Mouse (Mus musculus) stomach, postnatal 0 days (tissue): ENCODE results near the gene Arrb1. TPM values are rescaled to one million over a fixed set of nuclear protein-coding genes. Genes with fewer than 3 reads are reported as not detected.
A peak's percentile ranks its signal among the peaks of the same experiment; 100 is the strongest.

Source experiments
- ATAC-seq: fragments of 200-750 bp; cut with Nextera tagmentation; 2 replicates; pipeline ENCODE4 v1.8.0; 2017; ENCODE audit not compliant: low FRiP score, low TSS enrichment
- DNase-seq: peaks from one replicate; pipeline ENCODE4 v3.0.0-alpha.2; 2016; ENCODE audit warnings: low spot score
- H3K27ac ChIP-seq: fragments of 300-500 bp; sonication (generic); replicated peaks from 2 replicates; pipeline ENCODE4 v1.5.1; 2014; ENCODE audit warnings: mild to moderate bottlenecking, control low read depth
- H3K27me3 ChIP-seq: fragments of 300-500 bp; sonication (generic); 2 replicates; pipeline ENCODE4 v1.6.1; 2014; ENCODE audit warnings: low read length; ENCODE audit not compliant: control insufficient read depth, insufficient read depth
- H3K36me3 ChIP-seq: fragments of 300-500 bp; sonication (generic); 2 replicates; pipeline ENCODE4 v1.6.1; 2014; ENCODE audit warnings: low read length, mixed read lengths; ENCODE audit not compliant: control insufficient read depth, insufficient read depth
- H3K4me1 ChIP-seq: fragments of 300-500 bp; sonication (generic); replicated peaks from 2 replicates; pipeline ENCODE4 v1.6.1; 2014; ENCODE audit warnings: antibody characterized with exemption; ENCODE audit not compliant: control insufficient read depth, insufficient read depth
- H3K4me2 ChIP-seq: fragments of 300-500 bp; sonication (generic); replicated peaks from 2 replicates; pipeline ENCODE4 v1.6.1; 2014; ENCODE audit warnings: low read depth, mild to moderate bottlenecking, control low read depth, moderate library complexity
- H3K4me3 ChIP-seq: fragments of 300-500 bp; sonication (generic); 2 replicates; pipeline ENCODE4 v1.5.1; 2014; ENCODE audit warnings: low read depth, low read length, control low read depth
- H3K9ac ChIP-seq: fragments of 300-500 bp; sonication (generic); 2 replicates; pipeline ENCODE4 v1.6.1; 2014; ENCODE audit warnings: mild to moderate bottlenecking, low read length, control low read depth, mixed read lengths
- H3K9me3 ChIP-seq: fragments of 300-500 bp; sonication (generic); 2 replicates; pipeline ENCODE4 v1.6.1; 2016; ENCODE audit warnings: low read length; ENCODE audit not compliant: control insufficient read depth
- CTCF ChIP-seq: IDR thresholded peaks from 2 replicates; pipeline ENCODE4 v1.5.1; 2016; ENCODE audit warnings: antibody characterized with exemption, low read depth, mild to moderate bottlenecking, moderate library complexity
- EP300 ChIP-seq: optimal IDR thresholded peaks from 2 replicates; pipeline ENCODE3; 2016; ENCODE audit warnings: antibody characterized with exemption
- WGBS: fragments of 180-500 bp; shearing (Covaris S2); extraction: QIAGEN DNeasy Blood & Tissue Kit; methylation state at CpG from one replicate; pipeline ENCODE4 v1.1.7; 2014; 5-methylcytosine and 5-hydroxymethylcytosine counted together
- polyA plus RNA-seq: library from polyadenylated mRNA; unstranded; fragments of >200 nt; fragmentation: Nextera tagmentation; extraction: Ambion mirVana; gene quantifications from 2 replicates; pipeline ENCODE4 v1.2.1, GENCODE M21; 2015

Arrb1 gene
- polyA plus RNA-seq, 1 experiment from 2014 or later: 3.6 TPM

GRCm38 (mm10) chr7:99573351-99573750, 38.1 kb downstream of the Arrb1 start:
- Histone ChIP-seq H3K36me3 (no peaks in the 10 kb centered on the region), H3K4me1 (no peaks in the 10 kb centered on the region), H3K9ac (no peak overlapping the region), H3K9me3 (no peaks in the 10 kb centered on the region), H3K4me2 (no peak overlapping the region), H3K27me3 (no peaks in the 10 kb centered on the region), H3K4me3 (no peak overlapping the region), H3K27ac (no peak overlapping the region)
- ATAC-seq (no peak), DNase-seq (no peak)
- 40% methylated on average over 4 of the region's 4 CpGs for WGBS
- TF ChIP-seq EP300 (no peak), CTCF (no peak)

DNA sequence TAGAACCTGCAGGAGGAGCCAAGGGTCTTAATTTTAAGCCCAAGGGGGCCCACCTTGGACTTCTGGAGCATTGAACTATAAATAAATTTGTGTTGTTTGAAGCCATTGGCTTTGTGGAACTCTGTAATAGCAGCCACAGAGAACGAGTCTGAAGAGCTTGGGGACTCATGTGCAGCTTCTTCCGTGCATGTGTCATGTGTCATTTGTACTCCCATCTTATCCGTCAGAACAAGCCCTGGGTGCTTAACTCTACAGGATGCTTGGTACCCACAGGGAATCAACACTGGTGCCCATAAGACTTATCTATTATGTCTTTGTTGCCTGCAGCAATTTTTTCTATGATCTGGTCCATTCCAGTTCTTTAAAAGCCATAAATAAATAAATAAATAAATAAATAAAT, 43.0 kb downstream of the Arrb1 start:
- WGBS: 69% methylated on average over 3 of the region's 3 CpGs
- DNase-seq (no peak), ATAC-seq (no peak)
- Histone ChIP-seq H3K4me1 (no peaks in the 10 kb centered on the region), H3K9ac (no peak overlapping the region), H3K4me2 (no peak overlapping the region), H3K27me3 (no peaks in the 10 kb centered on the region), H3K9me3 (no peaks in the 10 kb centered on the region), H3K4me3 (no peak overlapping the region), H3K36me3 (no peaks in the 10 kb centered on the region), H3K27ac (no peak overlapping the region)
- no peak for TF ChIP-seq CTCF
- no peak for TF ChIP-seq EP300

GRCm38 (mm10) chr7:99579491-99580190, 44.4 kb downstream of the Arrb1 start:
- no peak for DNase-seq
- H3K9ac ChIP-seq: no peak overlapping the region
- no peak overlapping the region for H3K4me3 ChIP-seq
- 35% methylated on average over 16 of the region's 16 CpGs for WGBS
- no peak for TF ChIP-seq CTCF
- TF ChIP-seq EP300: no peak
- 0 out of 2 replicates have a peak overlapping the region, but pooled peaks have one; percentile 8 for H3K4me2 ChIP-seq
- no peak for ATAC-seq
- H3K27ac ChIP-seq: no peak overlapping the region
- H3K36me3 ChIP-seq: 0 out of 2 replicates have a peak, but pooled peaks cover 3% of the 10 kb centered on the region
- H3K9me3 ChIP-seq: no peaks in the 10 kb centered on the region
- no peaks in the 10 kb centered on the region for H3K27me3 ChIP-seq
- no peaks in the 10 kb centered on the region for H3K4me1 ChIP-seq

GRCm38 (mm10) chr7:99580247-99580646, 45.0 kb downstream of the Arrb1 start:
- Histone ChIP-seq H3K9me3 (no peaks in the 10 kb centered on the region), H3K36me3 (0 out of 2 replicates have a peak, but pooled peaks cover 3% of the 10 kb centered on the region), H3K4me3 (no peak overlapping the region), H3K4me2 (no peak overlapping the region), H3K4me1 (no peaks in the 10 kb centered on the region), H3K9ac (no peak overlapping the region), H3K27ac (no peak overlapping the region), H3K27me3 (no peaks in the 10 kb centered on the region)
- 46% methylated on average over 6 of the region's 6 CpGs for WGBS
- DNase-seq: no peak
- TF ChIP-seq CTCF (no peak), EP300 (no peak)
- no peak for ATAC-seq

DNA sequence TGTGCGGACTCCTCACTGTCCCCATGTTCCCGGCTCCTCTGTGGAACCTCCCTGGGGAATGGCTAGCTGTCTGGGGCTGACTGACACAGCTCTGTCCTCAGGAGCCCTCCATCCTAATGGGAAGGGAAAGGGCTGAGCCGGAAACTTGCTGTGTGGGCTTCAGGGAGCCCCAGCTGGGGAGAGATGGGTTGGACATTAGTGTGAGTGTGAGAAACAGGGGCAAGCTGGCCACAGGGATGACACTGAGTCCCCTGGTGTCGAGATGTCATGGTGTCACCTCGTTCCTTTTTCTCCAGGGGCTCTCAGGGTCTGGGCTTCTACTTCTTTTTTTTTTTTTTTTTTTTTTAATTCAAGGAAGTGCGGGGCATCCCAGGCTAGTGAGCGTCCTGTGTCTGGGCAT, 47.0 kb downstream of the Arrb1 start:
- H3K27ac ChIP-seq: no peak overlapping the region
- no peak overlapping the region for H3K4me2 ChIP-seq
- ATAC-seq: no peak
- H3K36me3 ChIP-seq: peaks cover 3% of the 10 kb centered on the region; the same call in 1 of the 2 replicates
- no peak for DNase-seq
- H3K9me3 ChIP-seq: no peaks in the 10 kb centered on the region
- WGBS: 73% methylated on average over 7 of the region's 7 CpGs
- no peak overlapping the region for H3K9ac ChIP-seq
- H3K4me3 ChIP-seq: no peak overlapping the region
- TF ChIP-seq CTCF: no peak
- TF ChIP-seq EP300: no peak
- H3K4me1 ChIP-seq: no peaks in the 10 kb centered on the region
- no peaks in the 10 kb centered on the region for H3K27me3 ChIP-seq

GRCm38 (mm10) chr7:99582867-99583266, 47.6 kb downstream of the Arrb1 start:
- no peak overlapping the region for H3K9ac ChIP-seq
- no peak overlapping the region for H3K4me3 ChIP-seq
- H3K4me2 ChIP-seq: no peak overlapping the region
- H3K9me3 ChIP-seq: no peaks in the 10 kb centered on the region
- no peaks in the 10 kb centered on the region for H3K4me1 ChIP-seq
- ATAC-seq: no peak
- DNase-seq: no peak
- H3K36me3 ChIP-seq: peaks cover 3% of the 10 kb centered on the region; the same call in 1 of the 2 replicates
- 64% methylated on average over 4 of the region's 4 CpGs for WGBS
- TF ChIP-seq EP300 (no peak), CTCF (no peak)
- H3K27ac ChIP-seq: no peak overlapping the region
- H3K27me3 ChIP-seq: no peaks in the 10 kb centered on the region
